Mouse (Mus musculus): ENCODE data around the gene Vpreb1.

- TF ChIP-seq CTCF (IDR thresholded peaks at IDR 0.05; ENCODE audit: low read depth) (no peak), EP300 (IDR thresholded peaks at IDR 0.05; ENCODE audit: low read depth) (no peak)
Measured at GRCm38 (mm10) chr16:16870241-16870616, 414 bp downstream of the Vpreb1 start.
